Mouse (Mus musculus): ENCODE results near the gene Sdf2. TPM values are rescaled to one million over a fixed set of nuclear protein-coding genes. Genes with fewer than 3 reads are reported as not detected.

Sdf2 gene
- polyA plus RNA-seq (2016; fragmentation: Nextera tagmentation; extraction: Ambion mirVana) = 40.9 and 43.8 TPM in 2 replicates

DNA sequence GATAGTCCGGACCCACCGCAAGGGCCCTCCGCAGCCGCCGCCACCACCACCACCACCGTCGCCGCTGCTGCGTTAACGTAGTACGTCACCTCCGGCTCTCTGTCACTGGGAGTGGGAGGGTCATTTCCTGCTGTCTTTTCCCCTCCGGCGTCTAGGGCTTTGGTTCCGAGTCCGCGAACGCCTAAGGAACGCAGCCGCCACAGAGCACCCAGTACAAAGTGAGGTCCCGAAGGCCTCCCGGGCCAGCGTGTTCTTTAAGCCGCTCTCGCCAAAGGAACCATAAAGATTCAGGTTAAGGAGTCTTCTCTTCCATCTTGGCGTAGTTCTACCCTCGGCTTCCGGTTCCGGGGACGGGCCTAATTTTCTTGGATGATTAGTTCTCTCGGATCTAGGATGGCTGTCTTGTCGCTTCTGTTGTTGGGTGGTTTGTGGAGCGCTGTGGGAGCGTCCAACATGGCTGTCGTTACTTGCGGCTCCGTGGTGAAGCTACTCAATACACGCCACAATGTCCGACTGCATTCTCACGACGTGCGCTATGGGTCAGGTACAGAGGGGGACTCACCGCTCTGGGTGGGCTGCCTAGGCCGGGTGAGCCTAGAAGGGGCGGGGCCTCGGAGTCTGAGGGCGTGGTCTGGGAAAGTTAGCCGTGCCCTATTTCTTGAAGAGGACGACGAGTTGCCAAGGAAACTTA, at the start of gene Sdf2, which contains the start of gene Supt6:
Gene Sdf2 (plus strand): TSS at position 120 of the 691 bp plus-strand sequence.
Gene Supt6 (minus strand): TSS at position 361 of the 691 bp plus-strand sequence.
- under 1% methylated on average over 50 of the region's 50 CpGs for WGBS
- H3K27ac ChIP-seq = peak within 1 kb of the TSS; percentile 88
- H3K36me3 ChIP-seq = peaks cover 23% of the 10 kb centered on the region
- peaks cover 21% of the 10 kb centered on the region for H3K4me1 ChIP-seq
- H3K27me3 ChIP-seq (ENCODE audit: low read depth, poor library complexity, severe bottlenecking) = no peaks in the 10 kb centered on the region
- DNase-seq (ENCODE audit: low spot score) = peak; percentile 92
- H3K9me3 ChIP-seq (replicated peaks) = no peaks in the 10 kb centered on the region
- peak within 1 kb of the TSS; percentile 96 for H3K4me3 ChIP-seq

DNA sequence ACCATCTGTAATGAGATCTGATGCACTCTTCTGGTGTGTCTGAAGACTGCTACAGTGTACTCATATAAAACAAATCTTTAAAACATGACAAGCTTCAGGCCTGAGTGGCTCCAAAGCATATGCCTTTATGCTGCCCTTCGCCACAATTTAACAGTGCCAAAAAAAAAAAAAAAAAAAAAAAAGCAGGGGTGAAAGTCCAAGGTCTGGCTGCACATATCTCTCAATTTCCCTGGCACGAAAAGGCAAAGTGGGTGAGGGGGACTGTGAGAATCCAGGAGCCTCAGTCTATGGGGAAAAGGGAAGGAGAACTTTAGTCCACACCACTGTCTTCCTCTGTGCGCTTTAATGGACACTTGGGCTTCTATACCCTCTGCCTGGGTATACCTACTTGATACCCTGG, 43.2 kb upstream of the Sdf2 start:
- no peak for DNase-seq (ENCODE audit: low spot score)
- Histone ChIP-seq H3K27ac (no peak overlapping the region), H3K4me1 (peaks cover 9% of the 10 kb centered on the region), H3K4me3 (no peak overlapping the region), H3K27me3 (ENCODE audit: low read depth, poor library complexity, severe bottlenecking) (no peaks in the 10 kb centered on the region), H3K9me3 (replicated peaks) (no peaks in the 10 kb centered on the region), H3K36me3 (peaks cover 47% of the 10 kb centered on the region)
- WGBS = 95% methylated on average over 3 of the region's 3 CpGs

DNA sequence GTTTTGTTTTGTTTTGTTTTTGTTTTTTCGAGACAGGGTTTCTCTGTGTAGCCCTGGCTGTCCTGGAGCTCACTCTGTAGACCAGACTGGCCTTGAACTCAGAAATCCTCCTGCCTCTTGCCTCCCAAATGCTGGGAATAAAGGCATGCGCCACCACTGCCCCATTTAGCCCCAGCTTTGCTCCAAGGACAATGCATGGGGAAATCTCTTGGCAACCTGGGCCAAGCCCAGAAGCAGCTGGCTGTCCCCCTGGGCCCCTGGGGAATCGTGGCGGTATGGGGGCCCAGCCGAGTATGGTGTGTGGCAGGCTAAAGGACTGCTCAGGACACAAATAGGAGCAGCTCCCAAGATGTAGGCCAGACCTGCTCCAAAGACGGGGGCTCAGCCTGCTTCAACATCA, 41.3 kb upstream of the Sdf2 start:
- Histone ChIP-seq H3K9me3 (replicated peaks) (no peaks in the 10 kb centered on the region), H3K4me1 (peaks cover 9% of the 10 kb centered on the region), H3K4me3 (no peak overlapping the region), H3K27ac (no peak overlapping the region), H3K36me3 (peaks cover 66% of the 10 kb centered on the region), H3K27me3 (ENCODE audit: low read depth, poor library complexity, severe bottlenecking) (no peaks in the 10 kb centered on the region)
- no peak for DNase-seq (ENCODE audit: low spot score)
- whole genome bisulfite sequencing = 89% methylated on average over 6 of the region's 6 CpGs

DNA sequence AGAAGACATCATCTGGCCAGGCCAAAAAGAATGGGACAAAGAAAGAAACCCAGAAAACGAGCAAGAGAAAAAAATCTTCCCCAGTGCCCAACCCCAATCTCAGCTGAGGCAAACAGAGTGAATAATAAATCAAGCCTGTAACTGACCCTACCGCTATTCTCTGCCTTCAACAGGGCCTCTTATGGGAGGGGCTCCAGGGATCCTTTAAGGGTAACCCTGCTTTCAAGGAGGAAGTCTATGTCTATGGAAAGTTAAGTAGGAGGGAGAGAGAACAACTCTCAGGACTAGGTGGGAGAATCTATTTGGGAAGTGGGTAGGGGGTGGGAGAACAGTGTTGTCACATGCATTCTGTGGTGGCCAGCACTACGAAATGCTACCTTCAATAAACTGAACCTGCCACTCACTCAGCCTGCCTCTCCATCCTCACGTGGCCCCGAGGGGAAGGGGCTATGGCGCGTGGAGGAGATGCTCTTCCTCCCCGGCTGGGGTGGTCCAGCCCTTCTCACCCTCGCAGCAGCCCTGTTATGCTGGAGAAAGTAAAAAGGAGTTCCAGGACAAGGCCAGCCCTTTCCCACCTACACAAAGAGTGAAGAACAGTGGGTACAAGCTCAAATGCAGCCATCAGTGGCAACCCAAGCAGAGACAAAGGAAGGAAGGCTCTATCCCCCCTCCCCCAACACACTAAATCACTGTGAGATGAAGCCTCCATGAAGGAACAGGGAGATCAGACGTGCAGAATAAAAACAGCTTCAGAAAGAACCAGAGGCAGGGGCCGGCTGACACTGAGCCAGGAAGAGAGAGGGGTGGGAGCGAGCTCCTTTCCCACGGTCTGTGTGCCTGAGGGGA, 40.0 kb upstream of the Sdf2 start:
- Histone ChIP-seq H3K9me3 (replicated peaks) (no peaks in the 10 kb centered on the region), H3K27ac (peak overlapping the region; percentile 15; the same call in 1 of the 2 replicates), H3K27me3 (ENCODE audit: low read depth, poor library complexity, severe bottlenecking) (no peaks in the 10 kb centered on the region), H3K36me3 (peaks cover 79% of the 10 kb centered on the region), H3K4me3 (no peak overlapping the region), H3K4me1 (peaks cover 9% of the 10 kb centered on the region)
- no peak for DNase-seq (ENCODE audit: low spot score)
- 77% methylated on average over 13 of the region's 13 CpGs for WGBS

DNA sequence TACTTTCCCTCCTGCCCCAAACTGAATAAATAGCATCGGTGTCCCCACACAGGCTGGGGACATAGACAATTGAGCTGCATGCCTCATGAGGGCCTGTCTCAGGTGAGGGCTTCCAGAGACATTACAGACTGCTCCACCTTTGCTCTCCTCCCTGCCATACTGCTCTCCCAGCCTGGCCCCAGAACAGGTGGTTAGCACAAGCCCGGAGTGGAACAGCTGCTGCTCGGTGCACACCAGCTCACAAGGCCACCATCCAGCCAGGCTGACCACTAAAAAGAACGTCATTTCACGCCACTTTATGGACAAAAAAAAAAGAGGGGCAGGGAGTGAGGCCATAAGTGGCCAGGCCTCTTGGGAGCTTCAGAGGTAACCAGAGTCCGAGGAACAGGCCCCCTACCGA, 38.4 kb upstream of the Sdf2 start:
- DNase-seq (ENCODE audit: low spot score) = no peak
- Histone ChIP-seq H3K4me3 (no peak overlapping the region), H3K27ac (no peak overlapping the region), H3K36me3 (peaks cover 95% of the 10 kb centered on the region), H3K4me1 (peaks cover 9% of the 10 kb centered on the region), H3K27me3 (ENCODE audit: low read depth, poor library complexity, severe bottlenecking) (no peaks in the 10 kb centered on the region), H3K9me3 (replicated peaks) (no peaks in the 10 kb centered on the region)
- 85% methylated on average over 7 of the region's 7 CpGs for WGBS

DNA sequence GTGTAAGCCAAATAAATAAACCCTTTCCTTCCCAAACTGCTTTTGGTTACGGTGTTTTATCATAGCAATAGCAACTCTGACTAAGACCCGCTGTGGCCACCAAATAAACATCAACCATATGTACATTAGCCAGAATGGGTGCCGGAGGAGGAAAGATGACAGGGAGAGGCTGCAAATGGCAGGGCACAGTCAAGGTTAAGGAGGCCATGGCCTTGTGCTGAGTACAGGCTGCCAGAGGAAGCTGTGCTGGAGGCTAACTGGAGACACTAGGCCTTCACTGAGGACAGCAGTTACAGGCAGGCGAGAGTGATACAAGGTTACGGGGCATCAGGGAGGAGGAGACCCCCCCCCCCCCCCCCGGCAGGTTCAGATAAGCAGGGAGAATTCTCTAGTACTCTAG, 35.7 kb upstream of the Sdf2 start:
- Histone ChIP-seq H3K4me1 (peaks cover 9% of the 10 kb centered on the region), H3K27me3 (ENCODE audit: low read depth, poor library complexity, severe bottlenecking) (no peaks in the 10 kb centered on the region), H3K4me3 (no peak overlapping the region), H3K27ac (no peak overlapping the region), H3K36me3 (peaks cover 100% of the 10 kb centered on the region), H3K9me3 (replicated peaks) (no peaks in the 10 kb centered on the region)
- 89% methylated on average over 6 of the region's 6 CpGs for WGBS
- no peak for DNase-seq (ENCODE audit: low spot score)

DNA sequence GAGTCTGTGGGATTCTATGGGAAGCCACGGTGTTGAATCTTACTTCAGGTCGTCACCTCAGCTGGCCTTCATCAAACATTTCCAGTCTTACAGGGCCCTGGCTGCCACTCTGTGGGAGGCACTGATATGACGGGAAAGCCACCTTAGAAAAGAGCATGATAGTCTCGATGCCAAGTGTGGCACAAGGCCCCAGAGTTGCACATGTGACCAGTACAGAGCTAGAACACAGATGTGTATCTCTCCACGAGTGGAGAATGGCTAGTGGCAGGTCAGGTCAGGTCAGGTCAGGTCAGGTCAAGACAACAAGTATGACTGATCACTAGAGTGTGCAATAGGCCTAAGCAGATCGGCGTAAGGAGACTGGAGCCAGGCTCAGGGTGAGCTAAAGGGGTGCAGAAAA, 34.9 kb upstream of the Sdf2 start:
- Histone ChIP-seq H3K9me3 (replicated peaks) (no peaks in the 10 kb centered on the region), H3K27me3 (ENCODE audit: low read depth, poor library complexity, severe bottlenecking) (no peaks in the 10 kb centered on the region), H3K36me3 (peaks cover 100% of the 10 kb centered on the region), H3K4me1 (peaks cover 6% of the 10 kb centered on the region), H3K27ac (no peak overlapping the region), H3K4me3 (no peak overlapping the region)
- DNase-seq (ENCODE audit: low spot score) = no peak
- WGBS = 68% methylated on average over 7 of the region's 7 CpGs

DNA sequence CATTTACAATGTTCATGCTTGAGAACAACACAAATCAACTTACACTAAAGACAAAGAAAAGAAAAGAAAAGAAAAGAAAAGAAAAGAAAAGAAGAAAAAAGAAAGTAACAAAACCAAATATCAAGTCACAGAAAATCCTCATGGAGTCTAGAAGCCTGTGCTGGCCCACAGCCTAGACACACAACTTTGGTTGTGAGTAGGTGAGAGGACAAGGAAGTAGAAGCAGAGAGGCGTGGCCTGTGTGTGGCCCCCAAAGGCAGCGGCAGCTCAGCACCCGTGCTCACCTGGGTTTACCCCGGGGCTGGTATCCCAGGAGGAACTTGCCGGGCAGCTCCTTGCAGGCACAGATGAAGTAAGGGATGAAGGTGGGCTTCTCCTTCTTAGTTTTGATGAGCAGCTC, 34.0 kb upstream of the Sdf2 start:
- WGBS = 91% methylated on average over 5 of the region's 5 CpGs
- H3K36me3 ChIP-seq = peaks cover 100% of the 10 kb centered on the region

DNA sequence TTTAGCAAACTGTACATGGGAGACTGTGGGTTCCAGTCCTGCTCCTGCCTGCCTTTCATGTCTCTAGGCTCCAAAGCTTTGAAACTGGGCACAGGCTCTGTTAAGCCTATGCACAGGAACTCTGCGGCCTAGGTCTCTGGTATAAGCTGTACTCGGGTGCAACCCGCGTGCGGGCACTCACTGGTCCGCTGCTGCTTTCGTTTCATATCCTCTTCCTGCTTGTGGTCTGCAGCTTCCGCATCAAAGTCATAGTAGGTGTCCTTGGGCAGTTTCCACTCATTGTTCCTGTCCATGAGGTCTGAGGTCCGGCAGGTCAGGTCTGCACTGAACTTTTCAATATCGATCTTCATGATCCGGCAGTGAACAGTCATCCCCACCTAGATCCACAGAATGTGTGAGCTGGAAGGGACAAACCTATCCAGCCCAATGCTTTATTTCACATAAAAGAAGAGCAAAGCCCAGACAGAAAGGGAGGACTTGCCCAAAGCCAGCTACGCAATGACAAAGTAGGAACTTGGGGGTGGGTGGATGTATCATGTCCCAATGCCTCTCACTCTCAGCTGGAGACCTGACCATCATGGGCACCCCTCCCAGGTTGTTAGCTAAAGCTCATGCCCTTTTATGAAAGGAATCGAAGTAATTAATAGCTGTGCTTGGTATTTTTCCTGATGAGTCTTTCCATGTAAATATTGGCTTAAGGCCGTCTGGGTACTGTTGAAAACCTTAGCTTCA, 32.3 kb upstream of the Sdf2 start:
- Histone ChIP-seq H3K27ac (no peak overlapping the region), H3K4me1 (no peaks in the 10 kb centered on the region), H3K36me3 (peaks cover 99% of the 10 kb centered on the region), H3K4me3 (no peak overlapping the region), H3K27me3 (ENCODE audit: low read depth, poor library complexity, severe bottlenecking) (no peaks in the 10 kb centered on the region), H3K9me3 (replicated peaks) (no peaks in the 10 kb centered on the region)
- 95% methylated on average over 14 of the region's 14 CpGs for WGBS
- DNase-seq (ENCODE audit: low spot score) = no peak

More for the DNA sequence above, 34.0 kb upstream of the Sdf2 start:
- H3K4me1 ChIP-seq = no peaks in the 10 kb centered on the region
- no peak for DNase-seq (ENCODE audit: low spot score)
- H3K27me3 ChIP-seq (ENCODE audit: low read depth, poor library complexity, severe bottlenecking) = no peaks in the 10 kb centered on the region
- H3K27ac ChIP-seq = no peak overlapping the region
- H3K9me3 ChIP-seq (replicated peaks) = no peaks in the 10 kb centered on the region
- H3K4me3 ChIP-seq = no peak overlapping the region

DNA sequence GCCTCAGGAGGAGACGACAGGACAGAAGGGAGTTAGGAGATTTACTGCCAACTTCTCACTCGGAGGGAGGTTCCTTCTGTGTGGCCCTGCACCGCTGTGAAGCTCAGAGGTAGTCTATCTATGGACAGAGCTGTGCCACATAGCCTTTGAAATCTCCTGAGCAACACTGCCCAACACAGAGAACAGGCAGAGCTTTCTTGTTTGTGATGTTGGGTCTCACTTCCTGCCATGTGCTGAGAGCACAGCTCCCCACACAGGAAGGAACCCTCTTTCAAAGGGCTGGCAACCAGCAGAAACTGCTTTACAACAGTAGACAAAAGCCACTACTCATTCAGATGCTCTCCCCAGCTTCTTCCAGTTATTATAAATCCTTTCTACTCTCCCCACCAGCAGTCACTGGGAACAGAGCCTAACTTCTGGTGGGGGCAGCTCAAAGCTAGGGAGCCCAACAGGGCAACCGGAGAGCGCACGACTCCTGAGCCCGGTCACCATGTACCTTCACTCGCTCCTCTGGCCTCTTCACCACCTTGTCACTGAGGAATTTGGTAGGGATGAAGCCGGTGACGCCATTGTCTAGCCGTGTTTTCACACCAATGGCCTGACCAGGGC, 29.7 kb upstream of the Sdf2 start:
- H3K9me3 ChIP-seq (replicated peaks) = no peaks in the 10 kb centered on the region
- WGBS = 85% methylated on average over 11 of the region's 11 CpGs

DNA sequence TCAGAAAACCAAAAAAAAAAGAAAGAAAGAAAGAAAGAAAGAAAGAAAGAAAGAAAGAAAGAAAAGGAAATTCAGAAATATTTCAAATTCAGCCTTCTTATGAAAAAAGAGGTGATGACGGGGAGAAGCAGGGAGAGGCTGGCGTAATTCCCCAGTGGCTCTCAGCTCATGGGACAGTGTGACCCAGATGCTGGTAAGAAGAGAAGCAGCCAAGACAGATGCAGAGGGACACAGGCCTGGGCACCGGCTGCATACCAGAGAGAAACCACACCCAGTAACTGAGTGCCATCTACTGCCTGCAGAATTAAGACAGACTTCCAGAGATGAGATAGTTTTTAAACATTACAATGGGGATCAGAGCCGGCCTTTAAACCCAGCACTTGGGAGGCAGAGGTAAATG, 22.0 kb upstream of the Sdf2 start:
- H3K4me1 ChIP-seq = no peaks in the 10 kb centered on the region
- H3K27ac ChIP-seq = no peak overlapping the region
- H3K4me3 ChIP-seq = no peak overlapping the region
- H3K9me3 ChIP-seq (replicated peaks) = no peaks in the 10 kb centered on the region
- 93% methylated on average over 4 of the region's 4 CpGs for WGBS
- no peak for DNase-seq (ENCODE audit: low spot score)
- H3K27me3 ChIP-seq (ENCODE audit: low read depth, poor library complexity, severe bottlenecking) = no peaks in the 10 kb centered on the region
- H3K36me3 ChIP-seq = peaks cover 100% of the 10 kb centered on the region

More for the DNA sequence above, 29.7 kb upstream of the Sdf2 start:
- Histone ChIP-seq H3K27me3 (ENCODE audit: low read depth, poor library complexity, severe bottlenecking) (no peaks in the 10 kb centered on the region), H3K4me1 (no peaks in the 10 kb centered on the region), H3K27ac (no peak overlapping the region), H3K36me3 (peaks cover 99% of the 10 kb centered on the region), H3K4me3 (no peak overlapping the region)
- DNase-seq (ENCODE audit: low spot score) = no peak

DNA sequence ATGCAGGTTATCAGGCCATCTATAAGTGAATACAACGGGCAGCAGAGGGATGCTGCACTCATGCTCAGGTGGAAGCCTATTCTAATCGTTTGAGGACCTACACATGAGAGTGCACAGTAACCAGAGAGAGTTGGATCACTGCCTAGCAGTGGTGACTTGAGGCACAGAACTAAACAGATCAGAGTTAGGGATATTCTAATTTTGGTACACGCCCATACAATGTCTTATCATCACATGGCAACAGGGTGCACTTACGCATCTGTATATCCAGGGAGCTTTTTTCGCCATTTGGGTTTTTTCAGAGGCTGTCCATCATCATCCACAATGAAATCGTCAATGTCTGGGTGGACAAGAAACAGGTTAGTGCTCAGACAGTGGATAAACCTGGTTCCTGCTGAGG, 14.0 kb upstream of the Sdf2 start:
- Histone ChIP-seq H3K4me3 (no peak overlapping the region), H3K4me1 (no peaks in the 10 kb centered on the region), H3K36me3 (peaks cover 97% of the 10 kb centered on the region), H3K9me3 (replicated peaks) (no peaks in the 10 kb centered on the region), H3K27me3 (ENCODE audit: low read depth, poor library complexity, severe bottlenecking) (no peaks in the 10 kb centered on the region), H3K27ac (no peak overlapping the region)
- WGBS = 91% methylated on average over 6 of the region's 6 CpGs
- DNase-seq (ENCODE audit: low spot score) = no peak
